8 mouse cellular contexts compared by ENCODE assay signal in the genomic region with DNA sequence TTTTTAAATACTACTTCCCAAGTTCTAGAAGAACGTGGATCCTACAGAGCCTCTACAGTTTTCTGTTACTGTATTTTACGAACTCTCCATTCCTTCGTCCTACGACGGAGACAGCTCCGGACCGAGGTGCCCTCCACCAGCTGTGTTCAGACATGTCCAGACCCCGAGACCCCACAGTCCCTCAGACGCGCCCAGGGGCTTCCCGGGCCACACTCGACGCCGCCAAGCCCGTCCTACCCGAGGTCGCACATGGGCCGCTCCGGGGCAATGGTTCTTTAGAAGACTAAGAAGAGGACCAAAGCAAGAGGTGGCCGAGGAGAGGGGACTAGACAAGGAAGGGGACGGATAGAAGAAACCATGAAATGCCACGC. TPM values are rescaled to one million over a fixed set of nuclear protein-coding genes. Genes with fewer than 3 reads are reported as not detected.
DNase-seq lines count a peak whose midpoint lies in the region; ATAC-seq and TF ChIP-seq lines count a peak whose summit lies in the region.

No protein-coding gene starts in this region.

- peaks cover 25% of the 10 kb centered on the region for H3K36me3 ChIP-seq in forebrain, embryonic 13.5 days (ENCODE audit: poor library complexity, severe bottlenecking)
- H3K36me3 ChIP-seq in liver, embryonic 14.5 days (replicated peaks; ENCODE audit: control insufficient read depth, insufficient read depth, low read depth), result peaks cover 4% of the 10 kb centered on the region; the same call in 1 of the 2 replicates

- no peaks in the 10 kb centered on the region for H3K9me3 ChIP-seq in forebrain, embryonic 13.5 days (replicated peaks)
- no peaks in the 10 kb centered on the region for H3K9me3 ChIP-seq in liver, embryonic 14.5 days (ENCODE audit: control insufficient read depth, low read length)

- DNase-seq in frontal cortex, postnatal 14 days (ENCODE audit: low spot score in 2 of 2), result no peak
- DNase-seq in liver, embryonic 14.5 days (ENCODE audit: low read depth in 3 of 3, low spot score in 3 of 3), result no peak
- no peak for DNase-seq in c-Kit-positive CD71-positive TER-119-positive erythroid progenitor cells, embryonic 14.5 days (ENCODE audit: low spot score)
- DNase-seq in adrenal gland, adult 18-20 months (ENCODE audit: low spot score in 2 of 2), result no peak
- DNase-seq in urinary bladder, postnatal 36 days (ENCODE audit: low spot score in 2 of 2), result no peak

- H3K9ac ChIP-seq in forebrain, embryonic 13.5 days, result peak overlapping the region; percentile 87
- peak overlapping the region; percentile 93 for H3K9ac ChIP-seq in liver, embryonic 14.5 days (replicated peaks)

- H3K27me3 ChIP-seq in forebrain, embryonic 13.5 days, result no peaks in the 10 kb centered on the region
- no peaks in the 10 kb centered on the region for H3K27me3 ChIP-seq in liver, embryonic 14.5 days (ENCODE audit: control insufficient read depth, insufficient read depth, low read length)

- H3K4me1 ChIP-seq in forebrain, embryonic 13.5 days, result peaks cover 23% of the 10 kb centered on the region
- peaks cover 8 to 19% of the 10 kb centered on the region in 2 experiments for H3K4me1 ChIP-seq in liver, embryonic 14.5 days (replicated peaks; ENCODE audit: control insufficient read depth in 2 of 2, insufficient read depth in 2 of 2, low read length in 1 of 2)

- peak; percentile 38 for ATAC-seq in frontal cortex, adult (ENCODE audit: low TSS enrichment)
- peak; percentile 35 for ATAC-seq in CD4-positive, CD25-positive, alpha-beta regulatory T cell, adult 4 months
- ATAC-seq in forebrain, embryonic 13.5 days, result peak; percentile 57
- peak; percentile 49 for ATAC-seq in liver, embryonic 14.5 days (ENCODE audit: insufficient read depth)

- no peak for TF ChIP-seq CTCF in liver, embryonic 14.5 days (IDR thresholded peaks at IDR 0.05; ENCODE audit: low read depth)

- peak overlapping the region; percentile 74 for H3K4me2 ChIP-seq in forebrain, embryonic 13.5 days
- H3K4me2 ChIP-seq in liver, embryonic 14.5 days (ENCODE audit: low read depth), result peak overlapping the region; percentile 98

- H3K4me3 ChIP-seq in forebrain, embryonic 13.5 days, result peak overlapping the region; percentile 87
- H3K4me3 ChIP-seq in liver, embryonic 14.5 days (ENCODE audit: insufficient read depth in 1 of 2, low read depth in 2 of 2, low read length in 2 of 2), result peak overlapping the region; percentile 85 to 97

- TF ChIP-seq EP300 in liver, embryonic 14.5 days (IDR thresholded peaks at IDR 0.05; ENCODE audit: low read depth), result no peak

- H3K27ac ChIP-seq in forebrain, embryonic 13.5 days, result peak overlapping the region; percentile 79
- peak overlapping the region; percentile 69 for H3K27ac ChIP-seq in liver, embryonic 14.5 days

- 2% methylated on average over 22 of the region's 22 CpGs for WGBS in forebrain, embryonic 13.5 days
- under 1% methylated on average over 22 of the region's 22 CpGs for WGBS in liver, embryonic 14.5 days (ENCODE audit: insufficient replicate concordance)

RNA-seq across cellular contexts. Expression of gene Gtf2e1, which starts 0.4 kb away (rescaled TPM):
- polyA plus RNA-seq in CD4-positive, CD25-positive, alpha-beta regulatory T cell, adult 4 months (2017; shearing (Covaris generic)), result 10 to 100 TPM; 14.4 to 16.9 TPM
- 41.9 and 43.0 TPM in 2 replicates for polyA plus RNA-seq in forebrain, embryonic 13.5 days (2015; fragmentation: Nextera tagmentation; extraction: Ambion mirVana)
- 4.3 and 6.6 TPM in 2 replicates for polyA plus RNA-seq in liver, embryonic 14.5 days (2012; rRNA removed)
- 8.6 and 9.7 TPM in 2 replicates for polyA plus RNA-seq in liver, embryonic 14.5 days (2014; fragmentation: Nextera tagmentation; extraction: Ambion mirVana)
- 10 to 100 TPM; 13.2 to 14.8 TPM for total RNA-seq in adrenal gland, adult 18-20 months (2021)

RNA-seq across cellular contexts. Expression of gene Rabl3, which starts 0.5 kb away (rescaled TPM):
- polyA plus RNA-seq in CD4-positive, CD25-positive, alpha-beta regulatory T cell, adult 4 months (2017; shearing (Covaris generic)), result 10 to 100 TPM in 1 of 2 experiments, 1 to 10 TPM in 1; 9.7 to 11.1 TPM
- polyA plus RNA-seq in forebrain, embryonic 13.5 days (2015; fragmentation: Nextera tagmentation; extraction: Ambion mirVana), result 25.9 and 28.1 TPM in 2 replicates
- polyA plus RNA-seq in liver, embryonic 14.5 days (2012; rRNA removed), result 3.8 TPM in 2 replicates
- 14.0 and 15.4 TPM in 2 replicates for polyA plus RNA-seq in liver, embryonic 14.5 days (2014; fragmentation: Nextera tagmentation; extraction: Ambion mirVana)
- total RNA-seq in adrenal gland, adult 18-20 months (2021), result 1 to 10 TPM; 6.7 to 8.0 TPM

RNA-seq across cellular contexts. Expression of gene Hgd, which starts 40.7 kb away (rescaled TPM):
- polyA plus RNA-seq in CD4-positive, CD25-positive, alpha-beta regulatory T cell, adult 4 months (2017; shearing (Covaris generic)), result under 1 TPM in 1 of 2 experiments, not detected in 1; 0.38 TPM
- polyA plus RNA-seq in forebrain, embryonic 13.5 days (2015; fragmentation: Nextera tagmentation; extraction: Ambion mirVana), result 0.27 and 0.38 TPM in 2 replicates
- 20.3 and 21.3 TPM in 2 replicates for polyA plus RNA-seq in liver, embryonic 14.5 days (2012; rRNA removed)
- 32.7 and 34.6 TPM in 2 replicates for polyA plus RNA-seq in liver, embryonic 14.5 days (2014; fragmentation: Nextera tagmentation; extraction: Ambion mirVana)
- total RNA-seq in adrenal gland, adult 18-20 months (2021), result under 1 TPM in 1 of 2 experiments, not detected in 1; 0.63 TPM

Comparison
In these comparisons a context has a peak if more than half of its experiments do, and no peak if none do; other contexts are left out.
1. RNA of gene Hgd, which starts 40.7 kb away (polyA plus RNA-seq): 20.3 to 34.6 TPM in liver, embryonic 14.5 days; 0.38 TPM in CD4-positive, CD25-positive, alpha-beta regulatory T cell, adult 4 months and 0.27 to 0.38 TPM in forebrain, embryonic 13.5 days; every median in the first group is over 10 times any median in the second.
2. Peak in every context shown above with its lines, with median percentiles within 50 percentile points of each other: ATAC-seq.